Mouse (Mus musculus) ES-Bruce4 (cell line): ENCODE measurements around the gene Cfap97d1.

Source experiments
- EP300 ChIP-seq: IDR thresholded peaks from 2 replicates; pipeline ENCODE4 v1.6.1; 2011; ENCODE audit warnings: low read depth, low read length; ENCODE audit not compliant: insufficient read depth
- POLR2A ChIP-seq: IDR thresholded peaks from one replicate; pipeline ENCODE4 v1.8.1; 2011; ENCODE audit warnings: low read length; ENCODE audit not compliant: insufficient read depth

DNA sequence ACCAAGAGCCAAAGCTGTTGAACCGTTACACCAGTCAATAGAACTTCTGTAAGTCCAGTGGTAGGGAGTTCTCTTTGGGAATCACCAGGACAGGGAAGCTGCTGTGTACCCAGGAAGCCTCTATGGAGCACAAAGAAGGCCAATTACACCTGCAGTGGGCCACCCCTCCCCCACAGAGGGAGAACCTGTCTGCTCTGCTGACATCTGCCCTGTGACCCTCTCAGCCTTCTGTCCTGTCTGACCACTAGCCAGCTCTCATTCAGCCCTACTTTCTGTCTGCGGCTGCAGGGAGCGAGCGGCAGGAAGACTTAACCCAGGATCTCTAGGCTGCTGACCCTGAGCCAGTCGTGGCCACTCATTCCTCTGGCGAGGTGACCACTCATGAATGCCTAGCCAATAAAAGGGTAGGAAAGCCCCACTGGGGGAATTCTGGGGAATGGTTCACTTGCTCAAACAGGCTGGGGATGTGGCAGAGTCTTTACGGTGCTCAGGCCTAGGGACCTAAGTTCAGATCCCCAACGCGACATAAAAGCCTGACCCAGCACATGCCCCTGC lies 3.4 kb upstream of the Cfap97d1 start:
- TF ChIP-seq POLR2A (no peak), EP300 (no peak)
